Mouse (Mus musculus) MEL (cell line): ENCODE measurements around the gene Il23a. TPM values are rescaled to one million over a fixed set of nuclear protein-coding genes. Genes with fewer than 3 reads are reported as not detected.
"Not testable (repeated sequence)": the region's sequence is repeated elsewhere in the genome, so short reads cannot be mapped to it uniquely, and the experiment has no call there.

Source experiments
- DNase-seq: peaks from one replicate; pipeline ENCODE4 v3.0.0; 2011; ENCODE audit warnings: low read depth, low spot score
- H3K27ac ChIP-seq: 2 replicates; pipeline ENCODE4 v1.5.1; 2012; ENCODE audit warnings: low read depth, mild to moderate bottlenecking, control low read depth, low read length, moderate library complexity; ENCODE audit not compliant: control insufficient read depth
- H3K27me3 ChIP-seq, 2 experiments: fragments of 150-350 bp in 1 of 2; sonication (generic) in 1 of 2; 2 replicates each; pipeline ENCODE4 v1.6.1; 2012; ENCODE audit warnings: low read length in 2 of 2, mild to moderate bottlenecking in 2 of 2, improper control_type of control experiment in 1 of 2, moderate library complexity in 1 of 2; ENCODE audit not compliant: insufficient read depth in 2 of 2, control insufficient read depth in 1 of 2
- H3K36me3 ChIP-seq, 2 experiments: 2 replicates each; pipeline ENCODE4 v1.6.1; 2012 to 2014; ENCODE audit warnings: low read length in 2 of 2, improper control_type of control experiment in 1 of 2, inconsistent platforms in 1 of 2, mild to moderate bottlenecking in 1 of 2; ENCODE audit not compliant: insufficient read depth in 2 of 2, control insufficient read depth in 1 of 2
- H3K4me1 ChIP-seq, 2 experiments: fragments of 150-350 bp in 1 of 2; sonication (generic) in 1 of 2; 2 replicates each; pipeline ENCODE4 v1.6.1; 2012; ENCODE audit warnings: low read length in 2 of 2, improper control_type of control experiment in 1 of 2, mild to moderate bottlenecking in 1 of 2; ENCODE audit not compliant: insufficient read depth in 2 of 2, control insufficient read depth in 1 of 2
- H3K4me3 ChIP-seq, 2 experiments: fragments of 150-350 bp in 1 of 2; sonication (generic) in 1 of 2; 2 replicates each; pipeline ENCODE4 v1.5.1; 2012; ENCODE audit warnings: low read depth in 2 of 2, low read length in 2 of 2, mild to moderate bottlenecking in 2 of 2, moderate library complexity in 2 of 2, control low read depth in 1 of 2, improper control_type of control experiment in 1 of 2; ENCODE audit not compliant: control insufficient read depth in 1 of 2, insufficient read depth in 1 of 2
- H3K79me2 ChIP-seq: 2 replicates; pipeline ENCODE4 v1.6.1; 2012; ENCODE audit warnings: mild to moderate bottlenecking, low read length, moderate library complexity; ENCODE audit not compliant: control insufficient read depth, poor library complexity, insufficient read depth
- H3K9ac ChIP-seq: 2 replicates; pipeline ENCODE4 v1.6.1; 2012; ENCODE audit warnings: low read depth, mild to moderate bottlenecking, control low read depth, low read length, moderate library complexity; ENCODE audit not compliant: control insufficient read depth, poor library complexity, severe bottlenecking
- H3K9me3 ChIP-seq: fragments of 150-350 bp; sonication (generic); replicated peaks from 2 replicates; pipeline ENCODE4 v1.6.1; 2012; ENCODE audit warnings: mild to moderate bottlenecking, low read length, improper control_type of control experiment, moderate library complexity; ENCODE audit not compliant: insufficient read depth
- E2F4 ChIP-seq: IDR thresholded peaks from 2 replicates; pipeline ENCODE4 v1.6.1; 2011; ENCODE audit warnings: low read depth, low read length, improper control_type of control experiment, borderline replicate concordance
- GABPA ChIP-seq: IDR thresholded peaks from 2 replicates; pipeline ENCODE4 v1.6.1; 2012; ENCODE audit warnings: low read depth, mild to moderate bottlenecking, inconsistent platforms, low read length, improper control_type of control experiment, moderate library complexity
- GATA1 ChIP-seq: IDR thresholded peaks from 2 replicates; pipeline ENCODE4 v1.6.1; 2011; ENCODE audit warnings: low read depth, low read length, improper control_type of control experiment
- MAFK ChIP-seq: IDR thresholded peaks from 2 replicates; pipeline ENCODE4 v1.6.1; 2011; ENCODE audit warnings: low read depth, mild to moderate bottlenecking, low read length, improper control_type of control experiment, borderline replicate concordance
- MXI1 ChIP-seq: IDR thresholded peaks from 2 replicates; pipeline ENCODE4 v1.6.1; 2011; ENCODE audit warnings: mild to moderate bottlenecking, low read depth, low read length, improper control_type of control experiment
- MYB ChIP-seq: IDR thresholded peaks from 2 replicates; pipeline ENCODE4 v1.6.1; 2011; ENCODE audit warnings: mild to moderate bottlenecking, low read depth, low read length, improper control_type of control experiment
- POLR2A ChIP-seq, 2 experiments: IDR thresholded peaks; 2 replicates each; pipeline ENCODE4 v1.6.1; 2011 to 2012; ENCODE audit warnings: low read length in 2 of 2, mild to moderate bottlenecking in 2 of 2, control low read depth in 1 of 2, improper control_type of control experiment in 1 of 2, low read depth in 1 of 2, moderate library complexity in 1 of 2; ENCODE audit not compliant: control insufficient read depth in 1 of 2, insufficient read depth in 1 of 2, poor library complexity in 1 of 2
- POLR2AphosphoS5 ChIP-seq: IDR thresholded peaks from 2 replicates; pipeline ENCODE4 v1.6.1; 2012; ENCODE audit warnings: low read depth, borderline replicate concordance, mild to moderate bottlenecking, inconsistent platforms, low read length, moderate library complexity, mixed read lengths
- RCOR1 ChIP-seq: IDR thresholded peaks from 2 replicates; pipeline ENCODE4 v1.6.1; 2012; ENCODE audit warnings: low read depth, mild to moderate bottlenecking, inconsistent platforms, low read length, improper control_type of control experiment
- SMC3 ChIP-seq: IDR thresholded peaks from 2 replicates; pipeline ENCODE4 v1.6.1; 2011; ENCODE audit warnings: low read depth, low read length, improper control_type of control experiment
- TBP ChIP-seq: IDR thresholded peaks from 2 replicates; pipeline ENCODE4 v1.8.0; 2011; ENCODE audit warnings: low read depth, low read length, improper control_type of control experiment
- TCF12 ChIP-seq: IDR thresholded peaks from 2 replicates; pipeline ENCODE4 v1.6.1; 2014; ENCODE audit warnings: low read depth, mild to moderate bottlenecking, inconsistent platforms, low read length, improper control_type of control experiment, moderate library complexity
- ZC3H11A ChIP-seq: IDR thresholded peaks from 2 replicates; pipeline ENCODE4 v1.6.1; 2012; ENCODE audit warnings: low read depth, mild to moderate bottlenecking, inconsistent platforms, low read length, improper control_type of control experiment
- ZKSCAN1 ChIP-seq: IDR thresholded peaks from 2 replicates; pipeline ENCODE4 v1.6.1; 2012; ENCODE audit warnings: low read depth, mild to moderate bottlenecking, inconsistent platforms, low read length, improper control_type of control experiment, moderate library complexity
- polyA plus RNA-seq, 2 experiments: library from polyadenylated mRNA; stranded (reverse) in 1 of 2; unstranded in 1 of 2; fragments of >175 nt in 1 of 2; fragments of >200 nt in 1 of 2; gene quantifications; 2 replicates each; pipeline versions ENCODE4 v1.2.1 to v1.2.4; 2012; ENCODE audit warnings: low replicate concordance in 2 of 2, low read depth in 1 of 2; ENCODE audit not compliant: insufficient read length in 2 of 2, insufficient read depth in 1 of 2, missing spikeins in 1 of 2
- total RNA-seq: library from RNA; depleted of rRNA; stranded (reverse); fragments of 300-350 nt; gene quantifications from 2 replicates; pipeline ENCODE4 v1.2.3, GENCODE M21; 2012

The Il23a gene
- total and polyA plus RNA-seq, 3 experiments = 0.12 to 0.29 TPM; not detected in 1

- no peak overlapping the region for H3K9ac ChIP-seq
- H3K36me3 ChIP-seq = no peaks in the 10 kb centered on the region
- no peaks in the 10 kb centered on the region for H3K27me3 ChIP-seq
- H3K4me3 ChIP-seq = no peak overlapping the region
- no peaks in the 10 kb centered on the region for H3K4me1 ChIP-seq
- no peak for DNase-seq
- no peaks in the 10 kb centered on the region for H3K79me2 ChIP-seq
- no peaks in the 10 kb centered on the region for H3K9me3 ChIP-seq
- no peak overlapping the region for H3K27ac ChIP-seq
- TF ChIP-seq ZC3H11A = no peak
- no peak for TF ChIP-seq GABPA
- no peak for TF ChIP-seq MYB
- TF ChIP-seq MAFK = no peak
- no peak for TF ChIP-seq TBP
- TF ChIP-seq SMC3 = no peak
- no peak for TF ChIP-seq MXI1
- TF ChIP-seq POLR2A (IDR thresholded peaks at IDR 0.05; ENCODE audit: control insufficient read depth in 1 of 2, insufficient read depth in 1 of 2, low read depth in 1 of 2, low read length in 2 of 2, poor library complexity in 1 of 2) = no peak
- no peak for TF ChIP-seq GATA1
- no peak for TF ChIP-seq POLR2AphosphoS5
- TF ChIP-seq TCF12 = no peak
- TF ChIP-seq, all 39 proteins: peak for 0
Measured at GRCm38 (mm10) chr10:128280943-128281342, 17.6 kb downstream of the Il23a start.

GRCm38 (mm10) chr10:128278158-128278557 is 20.4 kb downstream of the Il23a start:
- no peak overlapping the region for H3K27ac ChIP-seq
- TF ChIP-seq ZKSCAN1 (no peak), E2F4 (no peak), MYB (no peak), RCOR1 (no peak)
- no peaks in the 10 kb centered on the region for H3K27me3 ChIP-seq
- H3K79me2 ChIP-seq = no peaks in the 10 kb centered on the region
- no peak for DNase-seq
- no peaks in the 10 kb centered on the region for H3K9me3 ChIP-seq
- no peaks in the 10 kb centered on the region for H3K4me1 ChIP-seq
- no peaks in the 10 kb centered on the region for H3K36me3 ChIP-seq
- no peak overlapping the region for H3K4me3 ChIP-seq
- H3K9ac ChIP-seq = no peak overlapping the region

GRCm38 (mm10) chr10:128275374-128275773 is 23.2 kb downstream of the Il23a start:
- H3K36me3 ChIP-seq, DNase-seq, H3K4me1 ChIP-seq, H3K27ac ChIP-seq, H3K9ac ChIP-seq, H3K27me3 ChIP-seq, H3K79me2 ChIP-seq, H3K9me3 ChIP-seq, H3K4me3 ChIP-seq: not testable (repeated sequence)
